Mouse (Mus musculus): ENCODE measurements at regions not wholly inside any gene's neighbourhood (a gene's known extent, or its start where the extent isn't known, plus 50 kb on each side); places are given as distances from the start of the nearest gene placed in this dataset.

GRCm38 (mm10) chr1:60655206-60655605 is 61.4 kb upstream of the Cd28 start:
- no peak overlapping the region for H3K4me2 ChIP-seq (ENCODE audit: low read depth)
- H3K9me3 ChIP-seq (ENCODE audit: control insufficient read depth, low read length): no peaks in the 10 kb centered on the region
- H3K27me3 ChIP-seq (ENCODE audit: control insufficient read depth, insufficient read depth, low read length): no peaks in the 10 kb centered on the region
- ATAC-seq (ENCODE audit: insufficient read depth, low FRiP score, low TSS enrichment) (no peak), DNase-seq (ENCODE audit: low spot score) (no peak)
- H3K36me3 ChIP-seq (ENCODE audit: control insufficient read depth, insufficient read depth, low read length): no peaks in the 10 kb centered on the region
- no peak overlapping the region for H3K9ac ChIP-seq (ENCODE audit: low read length)
- no peak overlapping the region for H3K4me3 ChIP-seq (ENCODE audit: low read depth, low read length)
- no peak overlapping the region for H3K27ac ChIP-seq (ENCODE audit: low read depth, low read length)
- WGBS: 73% methylated on average over 2 of the region's 2 CpGs
- no peaks in the 10 kb centered on the region for H3K4me1 ChIP-seq (ENCODE audit: control insufficient read depth, insufficient read depth, low read length)

- WGBS: 78% methylated on average over 4 of the region's 4 CpGs
- Histone ChIP-seq H3K4me3 (ENCODE audit: low read depth, low read length) (no peak overlapping the region), H3K4me1 (ENCODE audit: control insufficient read depth, insufficient read depth, low read length) (no peaks in the 10 kb centered on the region), H3K27ac (ENCODE audit: low read depth, low read length) (no peak overlapping the region), H3K36me3 (ENCODE audit: control insufficient read depth, insufficient read depth, low read length) (no peaks in the 10 kb centered on the region), H3K4me2 (ENCODE audit: low read depth) (no peak overlapping the region), H3K9me3 (ENCODE audit: control insufficient read depth, low read length) (no peaks in the 10 kb centered on the region), H3K9ac (ENCODE audit: low read length) (no peak overlapping the region), H3K27me3 (ENCODE audit: control insufficient read depth, insufficient read depth, low read length) (no peaks in the 10 kb centered on the region)
- ATAC-seq (ENCODE audit: insufficient read depth, low FRiP score, low TSS enrichment) (no peak), DNase-seq (ENCODE audit: low spot score) (no peak)
Measured at GRCm38 (mm10) chr1:60652570-60653011, 64.0 kb upstream of the Cd28 start.

GRCm38 (mm10) chr1:60650158-60650557 is 66.4 kb upstream of the Cd28 start:
- WGBS: 90% methylated on average over 3 of the region's 3 CpGs
- Histone ChIP-seq H3K4me2 (ENCODE audit: low read depth) (no peak overlapping the region), H3K9me3 (ENCODE audit: control insufficient read depth, low read length) (no peaks in the 10 kb centered on the region), H3K9ac (ENCODE audit: low read length) (no peak overlapping the region), H3K36me3 (ENCODE audit: control insufficient read depth, insufficient read depth, low read length) (no peaks in the 10 kb centered on the region), H3K4me3 (ENCODE audit: low read depth, low read length) (no peak overlapping the region), H3K27me3 (ENCODE audit: control insufficient read depth, insufficient read depth, low read length) (no peaks in the 10 kb centered on the region), H3K27ac (ENCODE audit: low read depth, low read length) (no peak overlapping the region), H3K4me1 (ENCODE audit: control insufficient read depth, insufficient read depth, low read length) (no peaks in the 10 kb centered on the region)
- ATAC-seq (ENCODE audit: insufficient read depth, low FRiP score, low TSS enrichment) (no peak), DNase-seq (ENCODE audit: low spot score) (no peak)

GRCm38 (mm10) chr1:60649303-60649850 is 67.2 kb upstream of the Cd28 start:
- Histone ChIP-seq H3K36me3 (ENCODE audit: control insufficient read depth, insufficient read depth, low read length) (no peaks in the 10 kb centered on the region), H3K27me3 (ENCODE audit: control insufficient read depth, insufficient read depth, low read length) (no peaks in the 10 kb centered on the region), H3K9ac (ENCODE audit: low read length) (no peak overlapping the region), H3K27ac (ENCODE audit: low read depth, low read length) (no peak overlapping the region), H3K4me3 (ENCODE audit: low read depth, low read length) (no peak overlapping the region), H3K4me2 (ENCODE audit: low read depth) (no peak overlapping the region), H3K9me3 (ENCODE audit: control insufficient read depth, low read length) (no peaks in the 10 kb centered on the region), H3K4me1 (ENCODE audit: control insufficient read depth, insufficient read depth, low read length) (no peaks in the 10 kb centered on the region)
- ATAC-seq (ENCODE audit: insufficient read depth, low FRiP score, low TSS enrichment) (no peak), DNase-seq (ENCODE audit: low spot score) (no peak)
- 67% methylated on average over 8 of the region's 8 CpGs for WGBS

DNA sequence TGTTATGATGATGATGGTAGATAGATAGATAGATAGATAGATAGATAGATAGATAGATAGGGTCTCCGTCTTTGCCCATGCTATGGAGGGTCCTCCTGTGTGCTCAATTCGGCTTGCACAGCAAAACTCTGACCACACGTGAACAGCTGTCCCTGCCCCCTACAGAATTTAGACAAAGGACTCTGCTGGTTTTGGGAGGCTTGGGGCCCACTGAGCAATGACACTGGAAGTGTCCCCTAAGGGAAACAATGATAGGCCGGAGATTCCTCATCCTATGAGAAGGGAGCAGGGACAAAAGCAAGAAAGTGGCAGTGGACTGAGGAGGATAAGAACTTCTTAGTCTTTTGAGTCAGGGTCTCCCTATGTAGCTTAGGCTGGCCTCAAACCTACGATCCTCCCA is 69.8 kb upstream of the Cd28 start:
- H3K4me2 ChIP-seq (ENCODE audit: low read depth): no peak overlapping the region
- ATAC-seq (ENCODE audit: insufficient read depth, low FRiP score, low TSS enrichment) (no peak), DNase-seq (ENCODE audit: low spot score) (no peak)
- no peak overlapping the region for H3K27ac ChIP-seq (ENCODE audit: low read depth, low read length)
- no peaks in the 10 kb centered on the region for H3K36me3 ChIP-seq (ENCODE audit: control insufficient read depth, insufficient read depth, low read length)
- H3K9ac ChIP-seq (ENCODE audit: low read length): no peak overlapping the region
- 75% methylated on average over 5 of the region's 5 CpGs for WGBS
- H3K4me3 ChIP-seq (ENCODE audit: low read depth, low read length): no peak overlapping the region
- H3K27me3 ChIP-seq (ENCODE audit: control insufficient read depth, insufficient read depth, low read length): no peaks in the 10 kb centered on the region
- H3K4me1 ChIP-seq (ENCODE audit: control insufficient read depth, insufficient read depth, low read length): no peaks in the 10 kb centered on the region
- H3K9me3 ChIP-seq (ENCODE audit: control insufficient read depth, low read length): no peaks in the 10 kb centered on the region

DNA sequence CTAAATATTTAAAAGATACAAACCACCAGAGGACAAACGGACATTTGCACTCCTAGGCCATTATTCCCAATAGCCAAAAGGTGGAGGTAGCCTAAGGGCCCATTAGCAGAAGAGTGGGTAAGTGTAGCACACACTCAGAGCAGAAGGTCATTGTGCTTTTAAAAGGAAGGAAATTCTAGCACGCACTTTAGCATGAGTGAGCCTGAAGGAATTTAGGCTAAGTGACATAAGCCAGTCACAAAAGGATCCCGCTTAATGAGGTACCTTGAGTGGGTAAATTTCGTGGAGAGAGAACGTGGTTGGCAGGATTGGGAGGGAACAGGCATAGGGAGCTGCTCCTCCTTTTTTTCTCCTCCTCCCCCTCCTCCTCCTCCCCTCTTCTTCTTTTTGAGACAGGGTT is 70.4 kb upstream of the Cd28 start:
- Histone ChIP-seq H3K9ac (ENCODE audit: low read length) (no peak overlapping the region), H3K27ac (ENCODE audit: low read depth, low read length) (no peak overlapping the region), H3K4me1 (ENCODE audit: control insufficient read depth, insufficient read depth, low read length) (no peaks in the 10 kb centered on the region), H3K4me2 (ENCODE audit: low read depth) (no peak overlapping the region), H3K9me3 (ENCODE audit: control insufficient read depth, low read length) (no peaks in the 10 kb centered on the region), H3K36me3 (ENCODE audit: control insufficient read depth, insufficient read depth, low read length) (no peaks in the 10 kb centered on the region), H3K4me3 (ENCODE audit: low read depth, low read length) (no peak overlapping the region), H3K27me3 (ENCODE audit: control insufficient read depth, insufficient read depth, low read length) (no peaks in the 10 kb centered on the region)
- no peak for ATAC-seq (ENCODE audit: insufficient read depth, low FRiP score, low TSS enrichment)
- no peak for DNase-seq (ENCODE audit: low spot score)
- WGBS: 73% methylated on average over 5 of the region's 5 CpGs

DNA sequence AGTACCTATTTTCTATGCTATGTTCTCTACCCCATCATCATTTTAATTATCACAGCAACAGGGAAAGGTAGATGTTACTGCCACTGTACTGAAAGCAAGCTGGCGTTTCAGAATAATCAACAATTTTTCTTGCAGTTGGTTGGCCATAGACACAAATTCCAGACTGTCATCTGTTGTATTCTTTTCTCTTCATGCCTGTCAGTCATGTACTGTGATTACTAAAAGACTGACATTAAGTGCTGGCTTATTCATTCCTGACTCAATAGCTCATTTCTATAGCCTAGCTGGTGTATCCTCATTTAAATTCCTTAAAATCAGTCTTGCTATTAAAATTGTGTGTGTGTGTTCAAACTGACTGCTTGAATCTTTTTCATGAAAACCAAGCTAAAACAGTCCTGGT is 71.4 kb upstream of the Cd28 start:
- 78% methylated on average over 1 of the region's 1 CpGs for WGBS
- H3K4me1 ChIP-seq (ENCODE audit: control insufficient read depth, insufficient read depth, low read length): no peaks in the 10 kb centered on the region
- H3K4me3 ChIP-seq (ENCODE audit: low read depth, low read length): no peak overlapping the region
- DNase-seq (ENCODE audit: low spot score): no peak
- H3K9ac ChIP-seq (ENCODE audit: low read length): no peak overlapping the region
- no peak overlapping the region for H3K27ac ChIP-seq (ENCODE audit: low read depth, low read length)
- no peak for ATAC-seq (ENCODE audit: insufficient read depth, low FRiP score, low TSS enrichment)
- no peaks in the 10 kb centered on the region for H3K36me3 ChIP-seq (ENCODE audit: control insufficient read depth, insufficient read depth, low read length)
- H3K9me3 ChIP-seq (ENCODE audit: control insufficient read depth, low read length): no peaks in the 10 kb centered on the region
- H3K27me3 ChIP-seq (ENCODE audit: control insufficient read depth, insufficient read depth, low read length): no peaks in the 10 kb centered on the region
- no peak overlapping the region for H3K4me2 ChIP-seq (ENCODE audit: low read depth)

GRCm38 (mm10) chr1:60642761-60643160 is 73.8 kb upstream of the Cd28 start:
- no peaks in the 10 kb centered on the region for H3K9me3 ChIP-seq (ENCODE audit: control insufficient read depth, low read length)
- H3K4me2 ChIP-seq (ENCODE audit: low read depth): no peak overlapping the region
- no peak overlapping the region for H3K27ac ChIP-seq (ENCODE audit: low read depth, low read length)
- no peaks in the 10 kb centered on the region for H3K36me3 ChIP-seq (ENCODE audit: control insufficient read depth, insufficient read depth, low read length)
- no peak overlapping the region for H3K9ac ChIP-seq (ENCODE audit: low read length)
- H3K27me3 ChIP-seq (ENCODE audit: control insufficient read depth, insufficient read depth, low read length): no peaks in the 10 kb centered on the region
- H3K4me3 ChIP-seq (ENCODE audit: low read depth, low read length): no peak overlapping the region
- ATAC-seq (ENCODE audit: insufficient read depth, low FRiP score, low TSS enrichment): no peak
- H3K4me1 ChIP-seq (ENCODE audit: control insufficient read depth, insufficient read depth, low read length): no peaks in the 10 kb centered on the region
- no peak for DNase-seq (ENCODE audit: low spot score)
- 70% methylated on average over 3 of the region's 3 CpGs for WGBS

- no peak for ATAC-seq (ENCODE audit: insufficient read depth, low FRiP score, low TSS enrichment)
- Histone ChIP-seq H3K27ac (ENCODE audit: low read depth, low read length) (no peak overlapping the region), H3K9me3 (ENCODE audit: control insufficient read depth, low read length) (no peaks in the 10 kb centered on the region), H3K4me2 (ENCODE audit: low read depth) (no peak overlapping the region), H3K4me1 (ENCODE audit: control insufficient read depth, insufficient read depth, low read length) (no peaks in the 10 kb centered on the region), H3K4me3 (ENCODE audit: low read depth, low read length) (no peak overlapping the region), H3K9ac (ENCODE audit: low read length) (no peak overlapping the region), H3K36me3 (ENCODE audit: control insufficient read depth, insufficient read depth, low read length) (no peaks in the 10 kb centered on the region), H3K27me3 (ENCODE audit: control insufficient read depth, insufficient read depth, low read length) (no peaks in the 10 kb centered on the region)
- WGBS: 57% methylated on average over 2 of the region's 2 CpGs
- no peak for DNase-seq (ENCODE audit: low spot score)
Measured at GRCm38 (mm10) chr1:60642175-60642574, 74.4 kb upstream of the Cd28 start.

Data from neural tube, embryonic 11.5 days (tissue).